ENCODE assay signal across 8 mouse cellular contexts in genomic region chr5:141093641-141094040, GRCm38 (mm10).
DNase-seq lines count a peak whose midpoint lies in the region; ATAC-seq and TF ChIP-seq lines count a peak whose summit lies in the region.

No protein-coding gene starts in this region.

- no peaks in the 10 kb centered on the region for H3K27me3 ChIP-seq in heart, postnatal 0 days (ENCODE audit: control insufficient read depth, insufficient read depth, low read length)
- H3K27me3 ChIP-seq in CH12.LX (replicated peaks), result no peaks in the 10 kb centered on the region

- H3K4me1 ChIP-seq in heart, postnatal 0 days (ENCODE audit: control insufficient read depth, insufficient read depth), result 0 out of 2 replicates have a peak, but pooled peaks cover 8% of the 10 kb centered on the region
- H3K4me1 ChIP-seq in CH12.LX (ENCODE audit: control insufficient read depth in 1 of 2, insufficient read depth in 2 of 2), result no peaks in the 10 kb centered on the region
- no peaks in the 10 kb centered on the region for H3K4me1 ChIP-seq in bone marrow macrophage, adult 2 months (ENCODE audit: control insufficient read depth, insufficient read depth, low read length)

- in situ Hi-C loops in CH12.LX (cut with MboI; ENCODE audit: low pct_ligation_motif_present, low pct_unique_long_range_greater_than_20kb, low sequenced_read_pairs), result no loop called here

- TF ChIP-seq EP300 in heart, postnatal 0 days (IDR thresholded peaks at IDR 0.05; ENCODE audit: low read depth), result no peak
- no peak for TF ChIP-seq EP300 in CH12.LX (IDR thresholded peaks at IDR 0.05; ENCODE audit: low read length)

- no peaks in the 10 kb centered on the region for H3K36me3 ChIP-seq in heart, postnatal 0 days (replicated peaks; ENCODE audit: control insufficient read depth, insufficient read depth, low read length)
- H3K36me3 ChIP-seq in CH12.LX (replicated peaks in 1 of 2; ENCODE audit: control insufficient read depth in 1 of 2, insufficient read depth in 1 of 2, low read length in 1 of 2), result no peaks in the 10 kb centered on the region

- peak; percentile 64 for TF ChIP-seq CTCF in heart, postnatal 0 days (IDR thresholded peaks at IDR 0.05; ENCODE audit: low read depth)
- peak; percentile 62 to 82 for TF ChIP-seq CTCF in CH12.LX (conservative IDR thresholded peaks at IDR 0.05 in 1 of 2, IDR thresholded peaks at IDR 0.05 in 1 of 2; ENCODE audit: low read depth in 2 of 2, low read length in 2 of 2)
- peak; percentile 27; the same call in 1 of the 2 replicates for TF ChIP-seq CTCF in bone marrow macrophage, adult 2 months (IDR thresholded peaks at IDR 0.05; ENCODE audit: low read depth, low read length)
- TF ChIP-seq CTCF in layer of hippocampus, adult 2 months (conservative IDR thresholded peaks at IDR 0.05), result peak; percentile 90

- H3K4me2 ChIP-seq in heart, postnatal 0 days (ENCODE audit: low read depth, low read length), result no peak overlapping the region
- no peak overlapping the region for H3K4me2 ChIP-seq in CH12.LX (ENCODE audit: insufficient read depth, low read depth, poor library complexity, severe bottlenecking)

- H3K27ac ChIP-seq in heart, postnatal 0 days (ENCODE audit: low read depth), result no peak overlapping the region
- no peak overlapping the region for H3K27ac ChIP-seq in CH12.LX (ENCODE audit: insufficient read depth, low read depth)
- no peak overlapping the region for H3K27ac ChIP-seq in bone marrow macrophage, adult 2 months (ENCODE audit: insufficient read depth, low read depth, low read length)
- H3K27ac ChIP-seq in layer of hippocampus, adult 2 months, result no peak overlapping the region

- dilution Hi-C loops in CH12.LX (cut with MboI; ENCODE audit: extremely low pct_ligation_motif_present, extremely low pct_unique_long_range_greater_than_20kb, low sequenced_read_pairs), result no loop called here

- DNase-seq in heart, postnatal 0 days (ENCODE audit: low spot score), result peak; percentile 16
- no peak for DNase-seq in heart, postnatal 25 days (ENCODE audit: low spot score)
- DNase-seq in CH12.LX (ENCODE audit: extremely low read depth), result peak; percentile 68
- DNase-seq in frontal cortex, adult 2 months (ENCODE audit: extremely low spot score in 1 of 2, low spot score in 1 of 2), result peak; percentile 38 to 87
- peak; percentile 41 to 77 for DNase-seq in layer of hippocampus, adult 2 months (ENCODE audit: low spot score in 2 of 2)
- DNase-seq in lung, postnatal 25 days (ENCODE audit: low spot score), result peak; percentile 14
- DNase-seq in testis, postnatal 10 days (ENCODE audit: low spot score), result peak; percentile 68

- peak; percentile 85 for TF ChIP-seq RAD21 in CH12.LX (IDR thresholded peaks at IDR 0.05; ENCODE audit: low read depth, low read length)

- 41% methylated on average over 4 of the region's 4 CpGs for WGBS in heart, postnatal 0 days

- intact Hi-C loops in heart, postnatal 25 days (cut with DNase I), result loop anchor here (2.0 kb wide), 1 partner anchor 1225 kb away; no protein-coding TSS in a partner anchor

- no peak overlapping the region for H3K4me3 ChIP-seq in heart, postnatal 0 days (ENCODE audit: low read depth, low read length)
- H3K4me3 ChIP-seq in CH12.LX (replicated peaks in 1 of 3; ENCODE audit: low read depth in 2 of 3, low read length in 2 of 3, poor library complexity in 1 of 3), result no peak overlapping the region
- H3K4me3 ChIP-seq in bone marrow macrophage, adult 2 months (ENCODE audit: insufficient read depth, low read length), result no peak overlapping the region
- no peak overlapping the region for H3K4me3 ChIP-seq in layer of hippocampus, adult 2 months

- H3K9me3 ChIP-seq in heart, postnatal 0 days (replicated peaks; ENCODE audit: control insufficient read depth, low read length), result no peaks in the 10 kb centered on the region
- no peaks in the 10 kb centered on the region for H3K9me3 ChIP-seq in CH12.LX (replicated peaks; ENCODE audit: low read length)

- no peak overlapping the region for H3K9ac ChIP-seq in heart, postnatal 0 days (replicated peaks; ENCODE audit: low read depth, low read length)
- H3K9ac ChIP-seq in CH12.LX (ENCODE audit: insufficient read depth, low read depth), result no peak overlapping the region

- TF ChIP-seq POLR2A in CH12.LX (IDR thresholded peaks at IDR 0.05; ENCODE audit: low read depth, low read length), result no peak
- no peak for TF ChIP-seq POLR2A in bone marrow macrophage, adult 2 months (IDR thresholded peaks at IDR 0.05; ENCODE audit: borderline replicate concordance, low read depth, low read length)

- ATAC-seq in heart, postnatal 0 days (ENCODE audit: insufficient read depth, low read depth), result no peak

- H3K79me2 ChIP-seq in CH12.LX (replicated peaks; ENCODE audit: control insufficient read depth, extremely low read depth, insufficient read depth, poor library complexity, severe bottlenecking), result no peaks in the 10 kb centered on the region

TF ChIP-seq in CH12.LX, 34 proteins besides CTCF, POLR2A, EP300 and RAD21:
- TF ChIP-seq SMC3 (IDR thresholded peaks at IDR 0.05; ENCODE audit: low read depth, low read length) (peak; percentile 70), MAFK (IDR thresholded peaks at IDR 0.05; ENCODE audit: insufficient replicate concordance, low read length) (no peak)

Comparison
In these comparisons a context has a peak if more than half of its experiments do, and no peak if none do; other contexts are left out.
1. CTCF ChIP-seq: peak in every context shown above with its lines; median percentile 90 in layer of hippocampus, adult 2 months; 72 in CH12.LX; 64 in heart, postnatal 0 days; 27 in bone marrow macrophage, adult 2 months.